Mouse (Mus musculus) olfactory bulb, adult 2 months (tissue): ENCODE measurements around the gene Neurl2. TPM values are rescaled to one million over a fixed set of nuclear protein-coding genes. Genes with fewer than 3 reads are reported as not detected.
A peak's percentile ranks its signal among the peaks of the same experiment; 100 is the strongest.
"Not testable (repeated sequence)": the region's sequence is repeated elsewhere in the genome, so short reads cannot be mapped to it uniquely, and the experiment has no call there.

Source experiments
- H3K27ac ChIP-seq: fragments of 200-500 bp; 2 replicates; pipeline ENCODE4 v1.5.1; 2012; ENCODE audit warnings: low read depth, low read length; ENCODE audit not compliant: insufficient read depth
- H3K4me1 ChIP-seq: fragments of 200-500 bp; 2 replicates; pipeline ENCODE4 v1.6.1; 2012; ENCODE audit warnings: low read length; ENCODE audit not compliant: control insufficient read depth, insufficient read depth
- H3K4me3 ChIP-seq: fragments of 200-500 bp; 2 replicates; pipeline ENCODE4 v1.5.1; 2012; ENCODE audit warnings: mild to moderate bottlenecking, low read depth, low read length, moderate library complexity; ENCODE audit not compliant: insufficient read depth
- CTCF ChIP-seq: fragments of 200-500 bp; IDR thresholded peaks from 2 replicates; pipeline ENCODE4 v1.5.1; 2012; ENCODE audit warnings: low read depth, mild to moderate bottlenecking, low read length, moderate library complexity; ENCODE audit not compliant: insufficient read depth
- POLR2A ChIP-seq: fragments of 200-500 bp; IDR thresholded peaks from 2 replicates; pipeline ENCODE4 v1.6.1; 2012; ENCODE audit warnings: mild to moderate bottlenecking, low read depth, low read length, moderate library complexity; ENCODE audit not compliant: insufficient read depth
- WGBS: fragments of 180-500 bp; shearing (Covaris S2); methylation state at CpG from one replicate; pipeline ENCODE4 v1.1.7; 2018; 5-methylcytosine and 5-hydroxymethylcytosine counted together
- polyA plus RNA-seq: library from polyadenylated mRNA; stranded (reverse); fragments of >200 nt; gene quantifications from 2 replicates; pipeline ENCODE4 v1.2.4, GENCODE M21; 2012; ENCODE audit warnings: low replicate concordance; ENCODE audit not compliant: missing spikeins, insufficient read depth, insufficient read length

Gene Neurl2
- polyA plus RNA-seq, 1 experiment: not detected

GRCm38 (mm10) chr2:164805332-164805718 is 27.9 kb downstream of the Neurl2 start:
- peak overlapping the region; percentile 60; the same call in 1 of the 2 replicates for H3K27ac ChIP-seq

DNA sequence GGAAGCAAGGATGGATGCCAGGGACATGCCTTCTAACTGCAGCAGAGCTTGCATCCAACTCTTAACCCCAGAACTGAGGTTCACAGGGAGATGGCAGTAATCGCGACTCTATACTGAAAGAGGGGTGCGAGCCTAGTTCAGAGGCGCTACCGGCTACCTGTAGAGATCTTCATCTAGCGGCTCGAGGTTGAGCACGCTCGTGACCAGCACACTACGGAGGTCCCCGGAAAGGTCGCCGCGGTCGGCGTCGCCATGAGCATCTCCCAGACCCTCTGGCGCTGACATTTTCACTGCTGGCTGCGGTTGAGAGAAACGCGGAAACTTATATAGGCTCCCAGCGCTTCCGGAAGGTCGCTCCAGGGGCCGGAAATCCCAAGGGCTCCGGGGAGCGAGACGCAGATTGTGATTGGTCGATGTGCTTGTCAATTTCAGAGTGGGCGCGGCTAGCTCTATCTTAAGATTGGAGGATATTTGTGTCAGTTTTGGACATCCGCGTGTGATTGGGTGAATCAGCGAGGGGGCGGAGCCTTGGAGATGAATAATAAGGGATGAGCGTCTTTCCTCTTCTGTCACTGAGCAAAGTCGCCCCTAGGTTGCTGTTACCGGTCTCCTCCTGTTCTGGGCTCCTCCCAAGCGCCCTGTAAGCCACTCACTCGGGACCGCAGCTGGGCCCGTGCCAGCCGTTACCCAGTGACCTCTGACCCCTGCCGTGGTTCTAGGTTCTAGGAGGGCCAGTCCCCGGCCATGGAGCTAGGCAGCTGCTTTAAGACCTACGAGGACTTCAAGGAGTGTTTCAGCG is 28.5 kb downstream of the Neurl2 start, which contains the start of the genes Acot8 and Zswim3:
Gene Acot8, minus strand, starts transcription at position 350 of the 799 bp plus-strand sequence.
Gene Zswim3, plus strand, starts transcription at position 566 of the 799 bp plus-strand sequence.
- TF ChIP-seq CTCF (no peak), POLR2A (peak; percentile 86)
- Histone ChIP-seq H3K4me3 (peak within 1 kb of the TSS; percentile 82), H3K27ac (peak within 1 kb of the TSS; percentile 60), H3K4me1 (peaks cover 16% of the 10 kb centered on the region)
- under 1% methylated on average over 47 of the region's 47 CpGs for WGBS

More at GRCm38 (mm10) chr2:164805332-164805718, 27.9 kb downstream of the Neurl2 start:
- Histone ChIP-seq H3K4me1 (peaks cover 16% of the 10 kb centered on the region), H3K4me3 (peak overlapping the region; percentile 82)
- TF ChIP-seq CTCF (no peak), POLR2A (no peak)
- under 1% methylated on average over 21 of the region's 21 CpGs for WGBS

GRCm38 (mm10) chr2:164803921-164804313 is 29.3 kb downstream of the Neurl2 start:
- TF ChIP-seq POLR2A (no peak), CTCF (no peak)
- Histone ChIP-seq H3K4me3 (peak overlapping the region; percentile 74), H3K27ac (no peak overlapping the region), H3K4me1 (peaks cover 16% of the 10 kb centered on the region)
- 38% methylated on average over 1 of the region's 1 CpGs for WGBS

DNA sequence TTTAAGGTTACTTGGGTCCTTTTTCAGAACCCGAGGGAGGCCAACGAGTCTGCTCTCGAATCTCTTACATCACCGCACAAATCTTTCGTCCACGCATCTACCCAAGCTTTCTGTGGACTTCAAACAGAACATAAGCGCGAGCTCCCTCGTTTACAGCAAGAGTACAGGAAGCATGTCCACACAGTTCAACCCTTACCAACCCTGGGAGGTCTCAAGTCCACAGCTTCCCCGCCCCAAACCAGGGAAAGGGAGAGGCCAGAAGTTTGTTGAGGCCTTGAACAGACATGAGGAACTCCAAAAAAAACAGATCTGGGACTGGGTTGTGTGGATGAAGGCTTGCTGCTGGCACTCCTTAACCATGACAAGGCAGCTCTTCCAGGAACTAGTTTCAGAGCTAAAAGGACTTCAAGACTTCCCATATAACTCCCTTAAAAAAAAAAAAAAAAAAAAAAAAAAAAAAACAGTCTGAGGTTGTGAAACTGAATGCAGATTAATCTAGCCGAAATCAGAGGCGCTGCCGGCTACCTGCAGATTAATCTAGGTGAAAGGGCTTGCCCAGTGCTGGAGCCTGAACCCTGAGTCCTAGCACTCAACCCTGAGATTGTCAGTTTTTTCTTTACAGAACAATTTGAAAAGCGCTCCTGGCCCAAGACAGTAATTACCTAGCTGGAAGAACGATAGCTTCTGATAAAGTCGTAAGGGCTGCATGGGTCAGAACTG is 29.9 kb downstream of the Neurl2 start:
- Histone ChIP-seq H3K27ac (no peak overlapping the region), H3K4me3 (0 out of 2 replicates have a peak overlapping the region, but pooled peaks have one; percentile 6), H3K4me1 (peaks cover 16% of the 10 kb centered on the region)
- no peak for TF ChIP-seq CTCF
- TF ChIP-seq POLR2A: no peak
- 83% methylated on average over 16 of the region's 16 CpGs for WGBS

GRCm38 (mm10) chr2:164800252-164801004 is 32.8 kb downstream of the Neurl2 start:
- WGBS: 89% methylated on average over 13 of the region's 13 CpGs
- TF ChIP-seq CTCF (no peak), POLR2A (no peak)

DNA sequence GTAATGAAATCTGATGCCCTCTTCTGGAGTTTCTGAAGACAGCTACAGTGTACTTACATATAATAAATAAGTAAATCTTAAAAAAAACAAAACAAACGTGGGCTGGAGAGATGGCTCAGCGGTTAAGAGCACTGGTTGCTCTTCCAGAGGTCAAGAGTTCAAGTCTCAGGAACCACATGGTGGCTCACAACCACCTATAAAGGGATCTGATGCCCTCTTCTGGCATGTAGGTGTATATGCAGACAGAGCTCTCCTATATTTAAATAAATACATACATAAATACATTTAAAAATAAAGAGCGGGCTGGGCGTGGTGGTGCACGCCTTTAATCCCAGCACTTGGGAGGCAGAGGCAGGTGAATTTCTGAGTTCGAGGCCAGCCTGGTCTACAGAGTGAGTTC is 34.7 kb downstream of the Neurl2 start:
- H3K4me1 ChIP-seq: not testable (repeated sequence)
- WGBS: 81% methylated on average over 6 of the region's 6 CpGs

More at GRCm38 (mm10) chr2:164800252-164801004, 32.8 kb downstream of the Neurl2 start:
- H3K4me3 ChIP-seq: no peak overlapping the region
- H3K4me1 ChIP-seq: peaks cover 13% of the 10 kb centered on the region
- H3K27ac ChIP-seq: no peak overlapping the region

DNA sequence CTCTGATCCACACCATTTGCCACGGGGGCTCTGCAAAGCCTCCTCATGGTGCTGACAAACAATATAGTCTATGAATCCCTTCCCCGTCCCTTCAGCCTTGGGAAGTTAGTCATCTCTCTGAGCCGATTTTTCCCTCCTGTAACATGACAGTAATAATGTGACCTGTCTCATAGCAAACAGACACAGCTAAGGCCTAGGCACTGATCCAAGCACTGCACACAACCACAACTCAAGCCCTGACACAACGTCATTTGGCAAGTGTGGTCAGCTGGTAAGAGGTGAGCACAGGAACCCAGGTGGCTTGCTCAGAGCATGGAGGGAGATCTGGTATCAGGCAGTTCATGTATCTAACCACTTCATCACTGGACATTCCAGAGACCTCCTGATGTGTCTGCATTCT is 37.4 kb downstream of the Neurl2 start:
- no peak overlapping the region for H3K4me3 ChIP-seq
- H3K27ac ChIP-seq: no peak overlapping the region
- no peak for TF ChIP-seq POLR2A
- TF ChIP-seq CTCF: no peak
- peaks cover 10% of the 10 kb centered on the region for H3K4me1 ChIP-seq
- 75% methylated on average over 4 of the region's 4 CpGs for WGBS

More for the DNA sequence above, 34.7 kb downstream of the Neurl2 start:
- not testable (repeated sequence) for H3K27ac ChIP-seq, H3K4me3 ChIP-seq

DNA sequence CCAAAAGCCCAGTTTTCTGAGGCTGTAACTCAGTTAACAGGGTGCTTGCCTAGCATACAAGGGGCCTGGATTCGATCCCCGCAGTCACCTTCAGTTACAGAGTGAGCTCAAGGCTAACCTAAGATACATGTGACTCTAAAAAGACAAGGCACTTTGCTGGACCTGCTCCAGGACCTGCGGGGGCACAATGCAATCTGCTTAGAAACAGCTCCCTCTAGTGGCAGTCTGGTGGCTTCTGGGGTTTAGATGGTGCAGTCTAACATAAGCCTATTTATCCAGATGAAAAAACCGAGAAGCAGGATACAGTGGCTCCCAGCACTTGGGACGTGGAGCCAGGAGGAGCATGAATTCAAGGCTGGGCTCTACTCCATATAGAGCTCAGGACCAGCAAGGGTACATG is 39.0 kb downstream of the Neurl2 start:
- H3K4me1 ChIP-seq: peaks cover 10% of the 10 kb centered on the region
- TF ChIP-seq CTCF (peak; percentile 47; the same call in 1 of the 2 replicates), POLR2A (no peak)
- no peak overlapping the region for H3K27ac ChIP-seq
- 9% methylated on average over 5 of the region's 5 CpGs for WGBS
- no peak overlapping the region for H3K4me3 ChIP-seq
